Mouse (Mus musculus): ENCODE measurements at regions not wholly inside any gene's neighbourhood (a gene's known extent, or its start where the extent isn't known, plus 50 kb on each side); places are given as distances from the start of the nearest gene placed in this dataset.

DNA sequence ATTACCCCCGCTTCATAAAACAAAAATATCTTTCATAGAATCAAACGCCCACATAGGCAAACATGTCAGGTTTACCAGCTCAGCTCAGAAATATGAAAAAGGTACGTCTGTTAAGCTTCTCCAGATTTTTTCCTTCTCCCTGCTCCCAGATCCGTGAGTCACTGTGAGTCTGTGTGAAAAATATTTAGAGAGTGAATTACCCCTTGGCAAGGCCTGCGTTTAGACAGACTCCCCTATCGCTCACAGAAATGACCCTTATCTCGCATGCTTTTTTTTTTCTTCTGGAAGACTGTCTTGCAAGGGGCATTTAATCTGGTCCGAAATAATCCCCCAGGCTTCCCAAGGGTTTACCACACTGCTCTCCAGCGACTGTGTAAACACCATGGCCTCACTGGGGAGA lies 102.4 kb upstream of the Fn1 start:
- H3K4me1 ChIP-seq (replicated peaks) = no peaks in the 10 kb centered on the region
- no peaks in the 10 kb centered on the region for H3K36me3 ChIP-seq
- H3K27me3 ChIP-seq (replicated peaks) = no peaks in the 10 kb centered on the region
- no peaks in the 10 kb centered on the region for H3K9me3 ChIP-seq
- no peak overlapping the region for H3K4me3 ChIP-seq (replicated peaks)
- no peak overlapping the region for H3K27ac ChIP-seq
- WGBS = 27% methylated on average over 9 of the region's 9 CpGs
- ATAC-seq = no peak
- H3K4me2 ChIP-seq (replicated peaks) = no peak overlapping the region
- no peak overlapping the region for H3K9ac ChIP-seq

DNA sequence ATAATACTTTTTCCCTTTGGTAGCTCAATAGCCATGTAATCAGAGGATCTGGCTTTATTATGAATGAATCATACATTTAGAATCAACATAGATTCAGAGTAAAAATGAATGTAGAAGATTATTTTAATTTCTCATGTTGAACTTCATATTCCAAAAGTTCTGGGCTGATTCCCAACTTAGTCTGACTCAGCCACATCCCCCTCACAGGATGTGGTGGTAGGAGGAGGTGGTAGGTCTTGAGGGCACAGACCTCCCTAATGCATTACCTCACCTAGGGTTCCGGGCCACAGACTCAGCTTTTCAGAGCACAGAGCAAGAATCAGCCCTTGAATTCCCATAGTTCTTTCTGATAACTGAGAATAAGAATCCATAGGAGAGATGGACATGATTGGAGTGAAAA lies 99.4 kb upstream of the Fn1 start:
- Histone ChIP-seq H3K4me1 (replicated peaks) (no peaks in the 10 kb centered on the region), H3K36me3 (no peaks in the 10 kb centered on the region), H3K4me2 (replicated peaks) (no peak overlapping the region), H3K9me3 (no peaks in the 10 kb centered on the region), H3K9ac (no peak overlapping the region), H3K27me3 (replicated peaks) (no peaks in the 10 kb centered on the region), H3K27ac (no peak overlapping the region), H3K4me3 (replicated peaks) (no peak overlapping the region)
- ATAC-seq = no peak
- WGBS = 88% methylated on average over 1 of the region's 1 CpGs

DNA sequence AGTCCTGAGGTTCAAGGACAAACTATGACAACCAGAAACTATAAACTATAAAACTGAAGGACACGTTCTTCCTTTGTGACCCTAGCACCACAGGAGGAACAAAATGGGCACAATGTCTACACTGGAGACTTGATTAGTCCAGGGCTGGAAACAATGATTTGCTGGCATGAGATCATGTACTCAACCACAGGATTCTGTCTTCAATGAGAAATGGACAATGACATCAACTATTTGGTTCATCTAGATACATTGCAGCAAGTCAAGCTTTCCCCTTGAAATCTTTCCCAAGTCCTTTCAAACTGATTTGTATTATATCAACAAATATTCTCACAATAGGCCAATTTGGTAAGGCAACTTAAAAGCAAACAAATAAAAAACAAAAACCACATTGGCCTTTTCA lies 98.6 kb upstream of the Fn1 start:
- no peaks in the 10 kb centered on the region for H3K9me3 ChIP-seq

DNA sequence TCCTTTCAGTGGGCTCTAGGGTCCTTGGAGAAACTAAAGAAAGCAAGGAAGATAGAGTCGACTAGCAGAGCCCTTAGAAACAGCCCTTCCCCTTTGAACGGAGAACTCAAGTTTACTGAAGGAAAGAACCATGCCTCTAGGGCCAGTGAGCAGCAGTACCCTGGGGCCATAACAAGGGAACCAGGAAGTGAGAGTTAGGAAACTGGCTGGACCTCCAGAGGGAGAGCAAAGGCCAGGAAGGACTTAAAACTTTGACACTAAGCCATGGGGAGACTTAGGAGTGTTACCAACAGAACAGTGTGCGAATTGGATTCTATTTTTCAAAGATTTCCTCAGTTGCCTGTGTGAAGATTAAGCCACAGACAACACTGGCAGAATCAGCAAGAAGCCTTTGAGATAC lies 82.6 kb upstream of the Fn1 start:
- Histone ChIP-seq H3K36me3 (no peaks in the 10 kb centered on the region), H3K9ac (no peak overlapping the region), H3K4me3 (replicated peaks) (no peak overlapping the region), H3K4me2 (replicated peaks) (no peak overlapping the region), H3K9me3 (no peaks in the 10 kb centered on the region), H3K27me3 (replicated peaks) (no peaks in the 10 kb centered on the region), H3K4me1 (replicated peaks) (no peaks in the 10 kb centered on the region), H3K27ac (no peak overlapping the region)
- ATAC-seq = peak; percentile 73
- WGBS = 66% methylated on average over 3 of the region's 3 CpGs

More for the DNA sequence above, 98.6 kb upstream of the Fn1 start:
- no peak for ATAC-seq
- no peaks in the 10 kb centered on the region for H3K4me1 ChIP-seq (replicated peaks)
- no peak overlapping the region for H3K4me3 ChIP-seq (replicated peaks)
- H3K9ac ChIP-seq = no peak overlapping the region
- no peak overlapping the region for H3K4me2 ChIP-seq (replicated peaks)
- no peaks in the 10 kb centered on the region for H3K27me3 ChIP-seq (replicated peaks)
- WGBS = 82% methylated on average over 1 of the region's 1 CpGs
- no peak overlapping the region for H3K27ac ChIP-seq
- H3K36me3 ChIP-seq = no peaks in the 10 kb centered on the region

DNA sequence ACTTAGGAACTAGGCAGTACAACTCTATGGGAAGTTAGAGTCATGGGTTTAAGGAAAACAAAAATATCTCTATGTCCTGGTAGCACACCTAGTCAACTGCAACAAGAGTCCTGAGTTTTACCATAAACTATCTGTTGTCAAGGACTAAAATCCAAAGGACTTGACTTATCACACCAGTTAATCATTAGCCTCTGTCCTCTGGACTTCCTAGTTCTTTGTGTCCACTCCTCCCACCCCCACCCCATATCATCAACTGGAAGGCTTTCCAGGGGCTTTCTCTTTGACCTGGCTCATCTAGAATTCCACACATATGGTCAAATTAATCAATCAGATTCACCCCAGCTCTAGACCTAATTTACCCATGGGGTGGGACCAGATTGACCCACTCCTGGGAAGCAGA lies 78.6 kb upstream of the Fn1 start:
- H3K27me3 ChIP-seq (replicated peaks) = no peaks in the 10 kb centered on the region
- H3K36me3 ChIP-seq = no peaks in the 10 kb centered on the region
- ATAC-seq = peak; percentile 42; the same call in 1 of the 2 replicates
- no peak overlapping the region for H3K9ac ChIP-seq
- no peaks in the 10 kb centered on the region for H3K9me3 ChIP-seq
- no peak overlapping the region for H3K4me3 ChIP-seq (replicated peaks)
- H3K27ac ChIP-seq = no peak overlapping the region
- H3K4me2 ChIP-seq (replicated peaks) = no peak overlapping the region
- H3K4me1 ChIP-seq (replicated peaks) = no peaks in the 10 kb centered on the region

DNA sequence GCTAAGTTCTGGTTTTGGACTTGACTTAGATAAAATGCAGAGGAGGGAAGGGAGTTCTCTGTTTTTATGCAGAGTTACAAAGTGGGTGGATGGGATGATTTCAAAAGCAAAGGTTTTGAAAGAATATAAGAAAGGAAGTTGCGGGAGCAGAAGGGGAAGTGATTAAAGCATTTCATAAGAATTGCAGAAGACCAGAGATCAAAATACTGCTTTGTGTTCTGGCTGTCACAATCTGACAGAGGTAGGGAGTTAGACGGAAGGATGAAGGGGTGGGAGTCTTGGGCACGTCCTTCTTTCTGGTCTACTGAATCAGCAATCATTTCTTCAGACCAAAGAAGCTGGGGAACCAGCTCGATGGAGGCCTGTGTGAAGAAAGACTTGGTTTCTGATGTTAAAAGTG lies 78.0 kb upstream of the Fn1 start:
- no peak overlapping the region for H3K9ac ChIP-seq
- ATAC-seq = no peak
- H3K27ac ChIP-seq = no peak overlapping the region
- no peak overlapping the region for H3K4me3 ChIP-seq (replicated peaks)
- H3K27me3 ChIP-seq (replicated peaks) = no peaks in the 10 kb centered on the region
- no peaks in the 10 kb centered on the region for H3K36me3 ChIP-seq
- H3K4me2 ChIP-seq (replicated peaks) = no peak overlapping the region
- 72% methylated on average over 4 of the region's 4 CpGs for WGBS
- no peaks in the 10 kb centered on the region for H3K4me1 ChIP-seq (replicated peaks)
- no peaks in the 10 kb centered on the region for H3K9me3 ChIP-seq

DNA sequence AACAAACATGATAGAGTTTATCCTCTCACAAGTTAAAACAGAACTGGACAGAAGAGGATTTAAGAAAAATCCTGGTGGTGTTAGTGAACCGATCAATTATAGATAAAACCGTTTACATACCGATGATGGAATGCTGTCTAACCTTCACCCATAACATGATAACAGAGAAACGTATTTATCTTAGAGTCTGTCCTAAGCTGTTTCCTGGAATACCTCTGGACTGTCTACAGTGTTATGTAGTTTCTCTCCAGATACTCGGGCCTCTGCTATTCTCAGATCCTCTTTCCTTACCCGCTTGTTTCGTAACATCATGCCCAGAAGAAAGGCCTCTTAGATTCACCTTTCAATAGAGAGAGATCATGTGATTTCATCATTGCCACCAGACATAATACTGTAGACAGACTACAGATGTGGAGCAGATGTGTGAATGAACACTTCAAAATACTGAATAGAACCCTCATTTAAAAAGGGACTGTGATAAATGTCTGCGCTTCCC lies 75.9 kb upstream of the Fn1 start:
- H3K36me3 ChIP-seq = no peaks in the 10 kb centered on the region
- no peaks in the 10 kb centered on the region for H3K27me3 ChIP-seq (replicated peaks)
- H3K27ac ChIP-seq = no peak overlapping the region
- ATAC-seq = 0 out of 2 replicates have a peak, but pooled peaks have one; percentile 41
- no peaks in the 10 kb centered on the region for H3K9me3 ChIP-seq
- 43% methylated on average over 8 of the region's 8 CpGs for WGBS
- no peak overlapping the region for H3K4me2 ChIP-seq (replicated peaks)
- no peak overlapping the region for H3K4me3 ChIP-seq (replicated peaks)
- no peak overlapping the region for H3K9ac ChIP-seq
- H3K4me1 ChIP-seq (replicated peaks) = no peaks in the 10 kb centered on the region

DNA sequence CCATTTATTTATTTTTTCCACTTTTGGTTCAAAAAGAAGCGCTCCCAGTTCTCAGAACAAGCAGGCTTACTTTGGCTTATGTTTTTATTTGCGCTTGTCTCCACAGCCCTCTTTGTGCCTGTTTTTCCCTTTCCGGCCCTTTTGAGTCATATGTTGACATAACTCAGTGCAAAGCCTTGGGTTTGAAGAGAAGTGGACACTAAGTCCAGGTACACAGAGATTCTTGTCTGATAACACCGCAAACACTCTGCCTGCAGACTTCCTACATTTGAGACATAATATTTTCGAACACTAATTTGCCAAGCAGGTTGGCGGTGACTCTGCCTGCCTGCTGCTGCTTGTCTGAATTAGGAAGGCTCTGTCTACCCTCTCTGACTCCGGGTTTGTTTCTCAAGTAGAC lies 70.8 kb upstream of the Fn1 start:
- 44% methylated on average over 7 of the region's 7 CpGs for WGBS
- no peak overlapping the region for H3K27ac ChIP-seq
- no peaks in the 10 kb centered on the region for H3K27me3 ChIP-seq (replicated peaks)
- H3K4me1 ChIP-seq (replicated peaks) = no peaks in the 10 kb centered on the region
- H3K9me3 ChIP-seq = no peaks in the 10 kb centered on the region
- no peak for ATAC-seq
- no peak overlapping the region for H3K4me3 ChIP-seq (replicated peaks)
- H3K36me3 ChIP-seq = no peaks in the 10 kb centered on the region
- no peak overlapping the region for H3K4me2 ChIP-seq (replicated peaks)
- no peak overlapping the region for H3K9ac ChIP-seq

DNA sequence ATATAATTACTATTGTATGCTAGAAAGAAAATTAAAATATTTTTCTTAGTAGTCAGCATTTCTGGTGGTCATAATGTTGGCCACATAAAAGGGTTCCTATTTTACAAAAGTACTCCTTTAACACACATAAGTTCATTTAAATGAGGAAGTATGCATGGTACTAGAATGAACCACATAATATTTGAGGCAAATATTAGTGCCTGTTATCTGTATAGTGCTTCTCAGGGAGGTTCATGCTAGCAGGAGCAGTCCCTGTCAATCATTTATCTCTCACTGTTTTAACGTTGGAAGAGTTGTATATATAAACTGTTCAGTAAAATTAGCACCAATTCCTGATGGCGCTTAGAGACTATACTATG lies 70.0 kb upstream of the Fn1 start:
- Histone ChIP-seq H3K4me1 (replicated peaks) (no peaks in the 10 kb centered on the region), H3K27me3 (replicated peaks) (no peaks in the 10 kb centered on the region), H3K36me3 (no peaks in the 10 kb centered on the region), H3K27ac (no peak overlapping the region), H3K4me3 (replicated peaks) (no peak overlapping the region), H3K4me2 (replicated peaks) (no peak overlapping the region), H3K9ac (no peak overlapping the region), H3K9me3 (no peaks in the 10 kb centered on the region)
- ATAC-seq = no peak
- WGBS = 44% methylated on average over 2 of the region's 2 CpGs

DNA sequence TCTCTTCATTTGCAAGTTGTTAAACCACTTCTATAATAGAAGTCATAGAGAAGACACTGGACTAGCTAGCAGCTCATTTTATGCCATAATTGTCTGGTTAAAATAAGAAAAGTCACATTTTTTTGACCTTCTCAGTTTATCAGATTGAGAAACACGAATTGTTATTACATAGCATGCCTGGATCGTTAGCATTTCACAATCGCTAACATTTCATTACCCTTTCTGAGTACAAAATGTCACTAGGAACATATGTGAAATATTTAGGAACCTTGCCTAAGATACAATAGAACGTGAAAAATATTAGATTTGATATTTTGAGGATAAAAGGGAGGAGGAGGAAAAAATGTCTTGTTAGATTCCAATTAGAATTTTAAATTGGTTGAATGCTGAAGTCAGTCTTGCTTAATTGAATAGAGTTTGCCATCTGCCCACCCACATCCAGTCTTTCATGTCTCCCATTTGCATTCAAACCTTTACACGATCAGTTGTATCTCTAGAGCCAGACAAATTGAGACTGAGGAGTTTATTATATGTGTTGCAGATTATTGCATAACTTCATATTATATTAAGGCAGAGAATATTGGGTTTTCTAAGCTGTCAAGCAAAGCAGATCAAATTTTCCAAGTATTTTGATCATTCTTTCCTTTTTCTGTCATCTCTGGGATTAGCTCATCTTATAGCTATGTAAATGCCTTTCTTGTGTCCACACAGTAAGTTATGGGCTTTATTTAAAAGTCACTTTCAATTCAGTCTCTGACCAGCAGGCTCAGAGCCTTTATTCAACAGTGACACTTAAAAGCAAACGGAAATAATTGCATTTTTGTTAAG lies 69.4 kb upstream of the Fn1 start:
- Histone ChIP-seq H3K36me3 (no peaks in the 10 kb centered on the region), H3K9me3 (no peaks in the 10 kb centered on the region), H3K27ac (no peak overlapping the region), H3K9ac (no peak overlapping the region), H3K4me1 (replicated peaks) (no peaks in the 10 kb centered on the region), H3K27me3 (replicated peaks) (no peaks in the 10 kb centered on the region), H3K4me3 (replicated peaks) (no peak overlapping the region), H3K4me2 (replicated peaks) (no peak overlapping the region)
- 78% methylated on average over 6 of the region's 6 CpGs for WGBS
- no peak for ATAC-seq
